Mouse (Mus musculus) kidney, postnatal 36 days (tissue): ENCODE results near the gene Dcxr.
"Not testable (repeated sequence)": the region's sequence is repeated elsewhere in the genome, so short reads cannot be mapped to it uniquely, and the experiment has no call there.

Experiments
- DNase-seq, 2 experiments: peaks; one replicate each; pipeline ENCODE4 v3.0.0; 2021 to 2022; ENCODE audit warnings: mixed read lengths in 2 of 2

Gene Dcxr

GRCm38 (mm10) chr11:120707969-120708368 is 19.1 kb downstream of the Dcxr start:
- DNase-seq, result no peak

- no peak for DNase-seq
These were observed 19.9 kb downstream of the Dcxr start for GRCm38 (mm10) chr11:120707225-120707624.

- DNase-seq, result no peak
These were observed 21.0 kb downstream of the Dcxr start for GRCm38 (mm10) chr11:120706120-120706519.

- no peak for DNase-seq
These were observed 22.4 kb downstream of the Dcxr start for GRCm38 (mm10) chr11:120704486-120705325.

- no peak for DNase-seq
These were observed 23.2 kb downstream of the Dcxr start for GRCm38 (mm10) chr11:120703696-120704454.

GRCm38 (mm10) chr11:120697741-120698140 is 29.3 kb downstream of the Dcxr start:
- DNase-seq, result no peak

- DNase-seq, result peak in 1 of 2 experiments; percentile 43
These were observed 30.5 kb downstream of the Dcxr start for GRCm38 (mm10) chr11:120696568-120696967.

GRCm38 (mm10) chr11:120695641-120696040 is 31.4 kb downstream of the Dcxr start:
- DNase-seq, result peak; percentile 82 to 83

- DNase-seq, result no peak
These were observed 31.9 kb downstream of the Dcxr start for GRCm38 (mm10) chr11:120695184-120695583.

GRCm38 (mm10) chr11:120693461-120693860 is 33.6 kb downstream of the Dcxr start:
- peak; percentile 52 to 64 for DNase-seq

- DNase-seq, result peak; percentile 76 to 81
These were observed 34.5 kb downstream of the Dcxr start for GRCm38 (mm10) chr11:120692471-120693011.

- DNase-seq, result no peak
These were observed 37.7 kb downstream of the Dcxr start for GRCm38 (mm10) chr11:120689365-120689764.

- no peak for DNase-seq
These were observed 40.3 kb downstream of the Dcxr start for GRCm38 (mm10) chr11:120686650-120687272.

GRCm38 (mm10) chr11:120684660-120685059 is 42.4 kb downstream of the Dcxr start:
- DNase-seq, result no peak

- no peak for DNase-seq
These were observed 43.0 kb downstream of the Dcxr start for GRCm38 (mm10) chr11:120684086-120684485.

- DNase-seq, result no peak
These were observed 43.5 kb downstream of the Dcxr start for GRCm38 (mm10) chr11:120683536-120683935.

GRCm38 (mm10) chr11:120682683-120683082 is 44.4 kb downstream of the Dcxr start:
- DNase-seq, result no peak

- peak; percentile 69 to 89 for DNase-seq
These were observed 47.2 kb downstream of the Dcxr start for GRCm38 (mm10) chr11:120679909-120680308.

- no peak for DNase-seq
These were observed 50.1 kb downstream of the Dcxr start for GRCm38 (mm10) chr11:120676951-120677350.

GRCm38 (mm10) chr11:120675875-120676274 is 51.2 kb downstream of the Dcxr start:
- DNase-seq, result not testable (repeated sequence)
